18 mouse cellular contexts compared by ENCODE assay signal in genomic region chr4:81925611-81926010, GRCm38 (mm10).
DNase-seq lines count a peak whose midpoint lies in the region; ATAC-seq and TF ChIP-seq lines count a peak whose summit lies in the region.
"Had no signal": no experiment of that assay in that cellular context is flagged by ENCODE, and none has a peak within 500 bp of the region (broad histone marks: within the 10 kb centered on the region; RNA-seq: fewer than 3 reads in every experiment).

No protein-coding gene starts in this region.

- H3K4me1 ChIP-seq in embryonic facial prominence, embryonic 12.5 days = peaks cover 18% of the 10 kb centered on the region
- peaks cover 18% of the 10 kb centered on the region for H3K4me1 ChIP-seq in embryonic facial prominence, embryonic 10.5 days
- peaks cover 11% of the 10 kb centered on the region; the same call in 1 of the 2 replicates for H3K4me1 ChIP-seq in forebrain, embryonic 16.5 days (replicated peaks; ENCODE audit: control insufficient read depth, insufficient read depth, low read length)
- peaks cover 15% of the 10 kb centered on the region; the same call in 1 of the 2 replicates for H3K4me1 ChIP-seq in forebrain, embryonic 12.5 days
- peaks cover 32% of the 10 kb centered on the region for H3K4me1 ChIP-seq in embryonic facial prominence, embryonic 15.5 days

- H3K27ac ChIP-seq in embryonic facial prominence, embryonic 12.5 days = peak overlapping the region; percentile 72; the same call in 1 of the 2 replicates
- H3K27ac ChIP-seq in embryonic facial prominence, embryonic 10.5 days (replicated peaks) = no peak overlapping the region
- H3K27ac ChIP-seq in forebrain, embryonic 16.5 days (ENCODE audit: low read length) = 0 out of 2 replicates have a peak overlapping the region, but pooled peaks have one; percentile 4
- H3K27ac ChIP-seq in forebrain, embryonic 12.5 days = no peak overlapping the region
- H3K27ac ChIP-seq in embryonic facial prominence, embryonic 15.5 days (replicated peaks) = 0 out of 2 replicates have a peak overlapping the region, but pooled peaks have one; percentile 0
- no peak overlapping the region for H3K27ac ChIP-seq in gastrocnemius, adult 2 months
- H3K27ac ChIP-seq: hindbrain, embryonic 13.5 days; hindbrain, postnatal 0 days had no signal

- H3K9me3 ChIP-seq in embryonic facial prominence, embryonic 12.5 days = no peaks in the 10 kb centered on the region
- no peaks in the 10 kb centered on the region for H3K9me3 ChIP-seq in embryonic facial prominence, embryonic 10.5 days
- no peaks in the 10 kb centered on the region for H3K9me3 ChIP-seq in forebrain, embryonic 16.5 days (ENCODE audit: control insufficient read depth, low read length)
- no peaks in the 10 kb centered on the region for H3K9me3 ChIP-seq in forebrain, embryonic 12.5 days
- no peaks in the 10 kb centered on the region for H3K9me3 ChIP-seq in embryonic facial prominence, embryonic 15.5 days (replicated peaks)
- H3K9me3 ChIP-seq: hindbrain, embryonic 13.5 days had no signal

- ATAC-seq in embryonic facial prominence, embryonic 12.5 days (ENCODE audit: insufficient number of reproducible peaks, insufficient read depth, low FRiP score, low TSS enrichment) = no peak
- ATAC-seq in forebrain, embryonic 16.5 days = peak; percentile 49
- ATAC-seq in forebrain, embryonic 12.5 days (ENCODE audit: low FRiP score) = no peak
- ATAC-seq in embryonic facial prominence, embryonic 15.5 days (ENCODE audit: insufficient number of reproducible peaks, low FRiP score, low TSS enrichment, low read depth) = no peak
- ATAC-seq: CD4-positive, CD25-positive, alpha-beta regulatory T cell, adult 4 months; hindbrain, postnatal 0 days had no signal

- no peak for DNase-seq in embryonic facial prominence, embryonic 10.5 days (ENCODE audit: low spot score)
- peak; percentile 16 for DNase-seq in layer of hippocampus, adult 9-11 months
- DNase-seq in layer of hippocampus, postnatal 14 days (ENCODE audit: low spot score in 2 of 2) = no peak
- no peak for DNase-seq in gastrocnemius, adult 2 months
- DNase-seq: adrenal gland, postnatal 14 days; B cell, adult 2 months; cerebellum, adult 2 months; gastrocnemius, postnatal 36 days; heart, adult 11 months; heart, postnatal 10 days; kidney, adult 18-20 months had no signal

- 59% methylated on average over 2 of the region's 2 CpGs for WGBS in embryonic facial prominence, embryonic 12.5 days
- 62% methylated on average over 2 of the region's 2 CpGs for WGBS in embryonic facial prominence, embryonic 10.5 days
- 51% methylated on average over 2 of the region's 2 CpGs for WGBS in forebrain, embryonic 16.5 days
- 88% methylated on average over 2 of the region's 2 CpGs for WGBS in forebrain, embryonic 12.5 days
- WGBS in embryonic facial prominence, embryonic 15.5 days = 42% methylated on average over 2 of the region's 2 CpGs

- no peaks in the 10 kb centered on the region for H3K36me3 ChIP-seq in embryonic facial prominence, embryonic 12.5 days
- H3K36me3 ChIP-seq in embryonic facial prominence, embryonic 10.5 days (replicated peaks) = no peaks in the 10 kb centered on the region
- H3K36me3 ChIP-seq in forebrain, embryonic 16.5 days (ENCODE audit: control insufficient read depth, insufficient read depth) = no peaks in the 10 kb centered on the region
- H3K36me3 ChIP-seq in forebrain, embryonic 12.5 days (replicated peaks) = no peaks in the 10 kb centered on the region
- H3K36me3 ChIP-seq in embryonic facial prominence, embryonic 15.5 days = no peaks in the 10 kb centered on the region
- H3K36me3 ChIP-seq: hindbrain, embryonic 13.5 days had no signal

- intact Hi-C loops in gastrocnemius, adult 2 months (cut with DNase I) = no loop called here

- H3K27me3 ChIP-seq in embryonic facial prominence, embryonic 12.5 days = no peaks in the 10 kb centered on the region
- no peaks in the 10 kb centered on the region for H3K27me3 ChIP-seq in embryonic facial prominence, embryonic 10.5 days (replicated peaks; ENCODE audit: low read depth, poor library complexity, severe bottlenecking)
- H3K27me3 ChIP-seq in forebrain, embryonic 16.5 days (replicated peaks; ENCODE audit: control insufficient read depth, insufficient read depth, low read length) = no peaks in the 10 kb centered on the region
- no peaks in the 10 kb centered on the region for H3K27me3 ChIP-seq in forebrain, embryonic 12.5 days
- no peaks in the 10 kb centered on the region for H3K27me3 ChIP-seq in embryonic facial prominence, embryonic 15.5 days
- H3K27me3 ChIP-seq: hindbrain, embryonic 13.5 days had no signal

- H3K4me3 ChIP-seq in embryonic facial prominence, embryonic 12.5 days = no peak overlapping the region
- H3K4me3 ChIP-seq in embryonic facial prominence, embryonic 10.5 days = no peak overlapping the region
- no peak overlapping the region for H3K4me3 ChIP-seq in forebrain, embryonic 16.5 days (replicated peaks; ENCODE audit: low read length)
- H3K4me3 ChIP-seq in forebrain, embryonic 12.5 days (replicated peaks) = no peak overlapping the region
- H3K4me3 ChIP-seq in embryonic facial prominence, embryonic 15.5 days (replicated peaks) = no peak overlapping the region
- H3K4me3 ChIP-seq in gastrocnemius, adult 2 months = no peak overlapping the region
- H3K4me3 ChIP-seq: hindbrain, embryonic 13.5 days had no signal

- H3K4me2 ChIP-seq in embryonic facial prominence, embryonic 12.5 days (replicated peaks) = no peak overlapping the region
- no peak overlapping the region for H3K4me2 ChIP-seq in forebrain, embryonic 16.5 days (ENCODE audit: low read length)
- H3K4me2 ChIP-seq in forebrain, embryonic 12.5 days = no peak overlapping the region
- no peak overlapping the region for H3K4me2 ChIP-seq in embryonic facial prominence, embryonic 15.5 days (replicated peaks)
- H3K4me2 ChIP-seq: hindbrain, embryonic 13.5 days had no signal

- TF ChIP-seq CTCF in gastrocnemius, adult 2 months (IDR thresholded peaks at IDR 0.05) = no peak

- H3K9ac ChIP-seq in embryonic facial prominence, embryonic 12.5 days = no peak overlapping the region
- H3K9ac ChIP-seq in forebrain, embryonic 16.5 days (replicated peaks; ENCODE audit: low read depth, low read length) = no peak overlapping the region
- no peak overlapping the region for H3K9ac ChIP-seq in forebrain, embryonic 12.5 days
- no peak overlapping the region for H3K9ac ChIP-seq in embryonic facial prominence, embryonic 15.5 days
- H3K9ac ChIP-seq: hindbrain, embryonic 13.5 days had no signal

Comparison
In these comparisons a context has a peak if more than half of its experiments do, and no peak if none do; other contexts are left out.
1. H3K27ac ChIP-seq: peak in embryonic facial prominence, embryonic 12.5 days (single experiment), forebrain, embryonic 16.5 days (single experiment) and embryonic facial prominence, embryonic 15.5 days (single experiment); none in embryonic facial prominence, embryonic 10.5 days (single experiment), forebrain, embryonic 12.5 days (single experiment) and gastrocnemius, adult 2 months (single experiment).